Mouse (Mus musculus) cerebellum, adult 2 months (tissue): ENCODE measurements at regions not wholly inside any gene's neighbourhood (a gene's known extent, or its start where the extent isn't known, plus 50 kb on each side); places are given as distances from the start of the nearest gene placed in this dataset.

ENCODE experiments used
- CTCF ChIP-seq: fragments of 200-500 bp; IDR thresholded peaks from 2 replicates; pipeline ENCODE4 v1.5.1; 2011; ENCODE audit warnings: low read depth, mild to moderate bottlenecking, control low read depth, low read length, moderate library complexity, borderline replicate concordance; ENCODE audit not compliant: insufficient read depth
- POLR2A ChIP-seq: fragments of 200-500 bp; IDR thresholded peaks from 2 replicates; pipeline ENCODE4 v1.6.1; 2011; ENCODE audit warnings: low read length, control low read depth, borderline replicate concordance; ENCODE audit not compliant: insufficient read depth

- TF ChIP-seq POLR2A: no peak
- TF ChIP-seq CTCF: no peak
These were observed 634.6 kb upstream of the Fam160b2 start for GRCm38 (mm10) chr14:71234276-71234675.
